Mouse (Mus musculus) thymus, adult 2 months (tissue): Measurements from ENCODE around the gene Dhrs4.

Experiments
- CTCF ChIP-seq: fragments of 200-500 bp; IDR thresholded peaks from 2 replicates; pipeline ENCODE4 v1.5.1; 2012; ENCODE audit warnings: mild to moderate bottlenecking, control low read depth, low read length, moderate library complexity, borderline replicate concordance; ENCODE audit not compliant: control insufficient read depth, poor library complexity, insufficient read depth; ENCODE audit errors: extremely low read depth
- POLR2A ChIP-seq: fragments of 200-500 bp; IDR thresholded peaks from 2 replicates; pipeline ENCODE4 v1.6.1; 2012; ENCODE audit warnings: mild to moderate bottlenecking, low read length, control low read depth, moderate library complexity; ENCODE audit not compliant: control insufficient read depth, poor library complexity, insufficient read depth; ENCODE audit errors: extremely low read depth

GRCm38 (mm10) chr14:55475654-55476053 is 2.9 kb upstream of the Dhrs4 start:
- TF ChIP-seq POLR2A, result no peak
- TF ChIP-seq CTCF, result no peak
